Mouse (Mus musculus) stomach, embryonic 14.5 days (tissue): Measurements from ENCODE around the gene Otub2. TPM values are rescaled to one million over a fixed set of nuclear protein-coding genes. Genes with fewer than 3 reads are reported as not detected.

ENCODE experiments used
- ATAC-seq: fragments of 200-750 bp; cut with Nextera tagmentation; 2 replicates; pipeline ENCODE4 v1.8.0; 2017; ENCODE audit warnings: low read depth, moderate TSS enrichment; ENCODE audit not compliant: insufficient number of reproducible peaks, insufficient read depth, low FRiP score
- H3K27ac ChIP-seq: fragments of 300-500 bp; sonication (generic); 2 replicates; pipeline ENCODE4 v1.5.1; 2014; ENCODE audit warnings: mild to moderate bottlenecking, low read length, moderate library complexity, mixed read lengths
- H3K27me3 ChIP-seq: fragments of 300-500 bp; sonication (generic); 2 replicates; pipeline ENCODE4 v1.6.1; 2014; ENCODE audit warnings: low read length, control low read depth, mixed read lengths; ENCODE audit not compliant: control insufficient read depth, insufficient read depth
- H3K36me3 ChIP-seq: fragments of 300-500 bp; sonication (generic); 2 replicates; pipeline ENCODE4 v1.6.1; 2014; ENCODE audit warnings: mild to moderate bottlenecking, control low read depth, low read length, moderate library complexity, mixed read lengths; ENCODE audit not compliant: control insufficient read depth, insufficient read depth
- H3K4me1 ChIP-seq: fragments of 300-500 bp; sonication (generic); 2 replicates; pipeline ENCODE4 v1.6.1; 2014; ENCODE audit warnings: low read length, control low read depth, mixed read lengths; ENCODE audit not compliant: control insufficient read depth, insufficient read depth
- H3K4me2 ChIP-seq: fragments of 300-500 bp; sonication (generic); replicated peaks from 2 replicates; pipeline ENCODE4 v1.6.1; 2014; ENCODE audit warnings: low read depth, low read length, control low read depth
- H3K4me3 ChIP-seq: fragments of 300-500 bp; sonication (generic); 2 replicates; pipeline ENCODE4 v1.5.1; 2014; ENCODE audit warnings: low read depth, low read length, control low read depth
- H3K9ac ChIP-seq: fragments of 300-500 bp; sonication (generic); replicated peaks from 2 replicates; pipeline ENCODE4 v1.6.1; 2014; ENCODE audit warnings: low read depth, mild to moderate bottlenecking, control low read depth, low read length, moderate library complexity, mixed read lengths
- H3K9me3 ChIP-seq: fragments of 300-500 bp; sonication (generic); 2 replicates; pipeline ENCODE4 v1.6.1; 2016; ENCODE audit warnings: low read depth, low read length, control low read depth; ENCODE audit not compliant: control insufficient read depth
- WGBS: fragments of 180-500 bp; shearing (Covaris S2); extraction: QIAGEN DNeasy Blood & Tissue Kit; methylation state at CpG from one replicate; pipeline ENCODE4 v1.1.7; 2014; 5-methylcytosine and 5-hydroxymethylcytosine counted together
- polyA plus RNA-seq: library from polyadenylated mRNA; unstranded; fragments of >200 nt; fragmentation: Nextera tagmentation; extraction: Ambion mirVana; gene quantifications from 2 replicates; pipeline ENCODE4 v1.2.1, GENCODE M21; 2014

The Otub2 gene
- polyA plus RNA-seq, result 6.5 and 7.2 TPM in 2 replicates

GRCm38 (mm10) chr12:103388505-103389347, at the start of gene Otub2:
Gene Otub2 (plus strand): TSS chr12:103388682.
- Histone ChIP-seq H3K4me1 (no peaks in the 10 kb centered on the region), H3K4me2 (peak within 1 kb of the TSS; percentile 61), H3K9me3 (no peaks in the 10 kb centered on the region), H3K4me3 (peak within 1 kb of the TSS; percentile 61), H3K36me3 (no peaks in the 10 kb centered on the region), H3K9ac (peak within 1 kb of the TSS; percentile 67), H3K27me3 (no peaks in the 10 kb centered on the region), H3K27ac (no peak within 1 kb of the TSS)
- ATAC-seq, result peak; percentile 98
- under 1% methylated on average over 58 of the region's 58 CpGs for WGBS

- no peaks in the 10 kb centered on the region for H3K27me3 ChIP-seq
- H3K27ac ChIP-seq, result no peak overlapping the region
- ATAC-seq, result no peak
- 80% methylated on average over 5 of the region's 5 CpGs for WGBS
- H3K4me1 ChIP-seq, result no peaks in the 10 kb centered on the region
- H3K9ac ChIP-seq, result no peak overlapping the region
- H3K4me2 ChIP-seq, result no peak overlapping the region
- no peak overlapping the region for H3K4me3 ChIP-seq
- no peaks in the 10 kb centered on the region for H3K36me3 ChIP-seq
- H3K9me3 ChIP-seq, result no peaks in the 10 kb centered on the region
Observed at GRCm38 (mm10) chr12:103341212-103341611, 47.3 kb upstream of the Otub2 start.

DNA sequence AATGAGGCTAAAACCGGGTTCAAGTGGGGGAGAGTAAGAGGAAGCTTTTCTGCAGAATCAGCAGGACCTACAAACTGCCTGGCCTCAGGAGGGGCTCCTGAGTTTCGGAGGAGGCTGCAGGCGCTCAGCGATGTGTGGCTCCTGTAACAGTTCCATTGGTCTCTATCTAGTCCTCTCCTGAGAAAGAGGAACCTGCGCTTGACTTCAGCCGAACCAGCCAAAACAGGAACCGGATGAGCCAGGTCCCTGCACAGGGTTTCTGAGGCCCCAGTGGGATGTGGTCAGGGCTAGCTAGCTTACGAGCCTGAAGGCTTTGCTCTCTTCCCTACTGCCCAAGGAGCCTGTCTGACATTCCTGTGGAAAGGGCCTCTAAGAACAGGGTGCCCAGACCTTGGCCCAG, 45.0 kb upstream of the Otub2 start:
- Histone ChIP-seq H3K36me3 (no peaks in the 10 kb centered on the region), H3K27ac (no peak overlapping the region), H3K27me3 (no peaks in the 10 kb centered on the region), H3K4me1 (no peaks in the 10 kb centered on the region), H3K4me3 (no peak overlapping the region), H3K9me3 (no peaks in the 10 kb centered on the region), H3K9ac (no peak overlapping the region), H3K4me2 (no peak overlapping the region)
- ATAC-seq, result no peak
- 75% methylated on average over 8 of the region's 8 CpGs for WGBS

DNA sequence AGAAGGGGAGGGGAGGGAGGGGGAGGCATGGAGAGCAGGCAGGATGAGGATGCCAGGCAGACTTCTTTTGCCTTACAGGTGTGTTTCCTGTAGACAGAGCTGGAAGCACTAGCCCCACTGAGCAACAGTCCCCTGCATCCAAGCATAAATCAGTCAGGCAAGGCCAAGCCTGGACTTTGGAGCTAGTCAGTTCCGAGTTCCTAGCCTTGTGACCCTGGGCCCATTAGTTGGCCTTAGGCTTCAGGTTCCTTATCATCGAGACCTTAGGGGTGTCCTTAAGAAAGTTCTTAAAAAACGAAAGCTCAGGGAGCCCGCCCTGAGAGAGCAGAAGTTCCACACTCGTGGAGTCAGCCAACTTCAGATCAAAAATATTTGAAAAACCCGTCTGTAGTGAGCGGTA, 43.5 kb upstream of the Otub2 start:
- ATAC-seq, result no peak
- no peaks in the 10 kb centered on the region for H3K36me3 ChIP-seq
- H3K9ac ChIP-seq, result no peak overlapping the region
- H3K4me1 ChIP-seq, result no peaks in the 10 kb centered on the region
- H3K27ac ChIP-seq, result no peak overlapping the region
- H3K9me3 ChIP-seq, result no peaks in the 10 kb centered on the region
- no peak overlapping the region for H3K4me3 ChIP-seq
- H3K4me2 ChIP-seq, result no peak overlapping the region
- 56% methylated on average over 7 of the region's 7 CpGs for WGBS
- no peaks in the 10 kb centered on the region for H3K27me3 ChIP-seq

DNA sequence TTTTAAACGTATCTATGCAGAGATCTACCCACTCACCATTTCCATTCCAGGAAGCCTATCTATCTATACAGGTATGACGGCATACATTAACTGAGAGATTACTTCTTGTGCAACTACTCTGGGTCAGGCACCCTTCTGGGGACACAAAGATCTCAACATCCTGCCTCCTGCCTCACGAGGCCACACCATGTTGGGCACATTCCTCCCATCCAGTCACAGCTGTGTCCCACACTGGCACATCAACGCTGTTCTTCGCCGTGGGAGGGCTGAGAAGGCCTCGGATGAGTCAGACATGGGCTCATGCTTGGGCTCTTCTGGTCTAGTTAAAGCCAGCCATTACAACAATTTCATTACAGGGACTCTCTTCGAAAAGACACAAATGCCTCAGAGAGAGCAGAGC, 41.5 kb upstream of the Otub2 start:
- Histone ChIP-seq H3K27ac (no peak overlapping the region), H3K27me3 (no peaks in the 10 kb centered on the region), H3K4me2 (no peak overlapping the region), H3K9me3 (no peaks in the 10 kb centered on the region), H3K4me1 (no peaks in the 10 kb centered on the region), H3K9ac (no peak overlapping the region), H3K4me3 (no peak overlapping the region), H3K36me3 (no peaks in the 10 kb centered on the region)
- WGBS, result 80% methylated on average over 8 of the region's 8 CpGs
- ATAC-seq, result no peak

DNA sequence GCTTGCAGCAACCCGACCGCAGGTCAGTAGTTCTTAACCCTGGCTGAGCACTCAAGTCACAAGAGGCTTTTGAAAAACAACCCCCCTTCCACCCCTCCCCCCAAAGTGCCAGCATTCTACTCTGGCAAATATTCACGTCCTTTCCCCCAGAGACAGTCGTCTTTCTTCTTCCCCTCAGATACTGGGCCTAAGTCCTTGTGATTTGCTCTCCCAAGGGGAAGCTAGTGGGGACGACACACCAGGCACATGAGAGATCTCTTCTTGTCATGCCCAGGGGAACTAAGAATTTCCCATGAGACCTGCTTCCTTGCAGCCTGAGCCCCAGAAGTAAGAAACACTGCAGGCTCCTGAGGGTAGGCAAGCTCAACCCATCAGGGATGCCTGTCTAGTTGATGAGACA, 41.1 kb upstream of the Otub2 start:
- 63% methylated on average over 5 of the region's 5 CpGs for WGBS
- H3K9ac ChIP-seq, result no peak overlapping the region
- H3K4me3 ChIP-seq, result no peak overlapping the region
- H3K4me2 ChIP-seq, result no peak overlapping the region
- H3K27ac ChIP-seq, result no peak overlapping the region
- H3K9me3 ChIP-seq, result no peaks in the 10 kb centered on the region
- no peaks in the 10 kb centered on the region for H3K4me1 ChIP-seq
- no peak for ATAC-seq
- H3K36me3 ChIP-seq, result no peaks in the 10 kb centered on the region
- H3K27me3 ChIP-seq, result no peaks in the 10 kb centered on the region

GRCm38 (mm10) chr12:103348506-103348905, 40.0 kb upstream of the Otub2 start:
- ATAC-seq, result peak; percentile 31; the same call in 1 of the 2 replicates
- WGBS, result 1% methylated on average over 3 of the region's 3 CpGs
- Histone ChIP-seq H3K9ac (no peak overlapping the region), H3K36me3 (no peaks in the 10 kb centered on the region), H3K27me3 (no peaks in the 10 kb centered on the region), H3K4me2 (no peak overlapping the region), H3K4me1 (no peaks in the 10 kb centered on the region), H3K27ac (no peak overlapping the region), H3K9me3 (no peaks in the 10 kb centered on the region), H3K4me3 (no peak overlapping the region)

GRCm38 (mm10) chr12:103352735-103353134, 35.7 kb upstream of the Otub2 start:
- Histone ChIP-seq H3K27me3 (no peaks in the 10 kb centered on the region), H3K9me3 (no peaks in the 10 kb centered on the region), H3K27ac (no peak overlapping the region), H3K4me1 (no peaks in the 10 kb centered on the region), H3K4me3 (no peak overlapping the region), H3K9ac (no peak overlapping the region), H3K36me3 (no peaks in the 10 kb centered on the region), H3K4me2 (no peak overlapping the region)
- 85% methylated on average over 6 of the region's 6 CpGs for WGBS
- ATAC-seq, result no peak

DNA sequence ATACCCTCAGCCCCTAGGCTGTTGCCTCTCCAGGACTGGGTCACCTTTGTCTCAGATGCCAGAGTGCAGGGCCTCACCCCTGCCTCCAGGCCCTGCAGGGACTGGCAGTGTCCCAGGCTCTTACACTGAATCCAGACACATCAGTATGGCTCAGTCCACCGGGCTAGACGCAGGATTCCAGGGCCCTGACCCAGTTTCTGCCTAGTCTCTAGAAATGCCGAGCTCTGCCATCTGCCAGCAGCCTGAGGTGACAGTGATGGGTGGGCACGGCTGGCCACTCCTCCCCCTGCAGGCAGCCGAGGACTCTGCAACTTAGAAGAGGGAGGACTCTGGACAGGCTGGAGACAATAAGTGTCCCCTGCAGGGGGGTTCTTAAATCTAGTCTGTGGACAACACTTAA, 34.9 kb upstream of the Otub2 start:
- Histone ChIP-seq H3K36me3 (no peaks in the 10 kb centered on the region), H3K9ac (no peak overlapping the region), H3K4me1 (no peaks in the 10 kb centered on the region), H3K9me3 (no peaks in the 10 kb centered on the region), H3K4me2 (peak overlapping the region; percentile 14; the same call in 1 of the 2 replicates), H3K27me3 (no peaks in the 10 kb centered on the region), H3K27ac (no peak overlapping the region), H3K4me3 (no peak overlapping the region)
- ATAC-seq, result no peak
- 10% methylated on average over 5 of the region's 5 CpGs for WGBS
